Mouse (Mus musculus) midbrain, embryonic 16.5 days (tissue): ENCODE results near the gene Megf6. TPM values are rescaled to one million over a fixed set of nuclear protein-coding genes. Genes with fewer than 3 reads are reported as not detected.

Experiments used
- ATAC-seq: fragments of 200-750 bp; cut with Nextera tagmentation; 2 replicates; pipeline ENCODE4 v1.8.0; 2017; ENCODE audit warnings: moderate TSS enrichment
- H3K27ac ChIP-seq: fragments of 300-500 bp; sonication (generic); 2 replicates; pipeline ENCODE4 v1.5.1; 2014; ENCODE audit warnings: mild to moderate bottlenecking, low read length, mixed read lengths
- H3K27me3 ChIP-seq: fragments of 300-500 bp; sonication (generic); 2 replicates; pipeline ENCODE4 v1.6.1; 2014; ENCODE audit warnings: low read depth, low read length, mixed read lengths; ENCODE audit not compliant: control insufficient read depth, insufficient read depth
- H3K36me3 ChIP-seq: fragments of 300-500 bp; sonication (generic); 2 replicates; pipeline ENCODE4 v1.6.1; 2014; ENCODE audit warnings: mild to moderate bottlenecking, low read length, moderate library complexity, mixed read lengths; ENCODE audit not compliant: control insufficient read depth, insufficient read depth
- H3K4me1 ChIP-seq: fragments of 300-500 bp; sonication (generic); 2 replicates; pipeline ENCODE4 v1.6.1; 2014; ENCODE audit warnings: mild to moderate bottlenecking, low read length, mixed read lengths; ENCODE audit not compliant: control insufficient read depth, insufficient read depth
- H3K4me2 ChIP-seq: fragments of 300-500 bp; sonication (generic); 2 replicates; pipeline ENCODE4 v1.6.1; 2014; ENCODE audit warnings: mild to moderate bottlenecking, low read length, mixed read lengths
- H3K4me3 ChIP-seq: fragments of 300-500 bp; sonication (generic); 2 replicates; pipeline ENCODE4 v1.5.1; 2014; ENCODE audit warnings: low read depth, mild to moderate bottlenecking, low read length, moderate library complexity, mixed read lengths
- H3K9ac ChIP-seq: fragments of 300-500 bp; sonication (generic); 2 replicates; pipeline ENCODE4 v1.6.1; 2014; ENCODE audit warnings: low read depth, low read length, mixed read lengths
- H3K9me3 ChIP-seq: fragments of 300-500 bp; sonication (generic); replicated peaks from 2 replicates; pipeline ENCODE4 v1.6.1; 2014; ENCODE audit warnings: mild to moderate bottlenecking, low read length, mixed read lengths; ENCODE audit not compliant: control insufficient read depth, poor library complexity, severe bottlenecking
- WGBS: fragments of 180-500 bp; shearing (Covaris S2); extraction: QIAGEN DNeasy Blood & Tissue Kit; methylation state at CpG from one replicate; pipeline ENCODE4 v1.1.7; 2014; 5-methylcytosine and 5-hydroxymethylcytosine counted together
- polyA plus RNA-seq: library from polyadenylated mRNA; unstranded; fragments of >200 nt; fragmentation: Nextera tagmentation; extraction: Ambion mirVana; gene quantifications from 2 replicates; pipeline ENCODE4 v1.2.1, GENCODE M21; 2015

Megf6 gene
- polyA plus RNA-seq, 1 experiment from 2014 or later: 10.6 TPM

DNA sequence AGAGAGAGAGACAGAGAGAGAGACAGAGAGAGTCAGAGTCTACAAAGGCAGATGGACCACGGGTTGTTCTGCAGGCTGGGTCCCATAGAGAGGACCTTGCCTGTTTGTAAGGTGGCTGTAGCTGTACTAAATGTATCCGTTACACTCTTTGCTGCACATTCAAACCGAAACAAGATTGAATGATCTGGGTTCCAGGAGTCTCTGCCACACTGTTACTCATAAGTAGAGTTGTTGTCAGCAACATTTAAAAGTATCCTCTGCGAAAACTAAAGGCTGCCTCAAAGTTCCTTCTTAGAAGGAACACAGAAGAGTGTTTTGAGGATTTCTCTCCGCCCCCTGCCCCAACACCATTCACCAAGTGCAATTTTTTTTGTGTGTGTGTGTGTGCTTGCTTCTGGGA, 33.4 kb upstream of the Megf6 start:
- Histone ChIP-seq H3K4me3 (no peak overlapping the region), H3K9ac (no peak overlapping the region), H3K27ac (no peak overlapping the region), H3K27me3 (peaks cover 43% of the 10 kb centered on the region), H3K4me2 (no peak overlapping the region), H3K36me3 (no peaks in the 10 kb centered on the region), H3K9me3 (no peaks in the 10 kb centered on the region), H3K4me1 (peaks cover 21% of the 10 kb centered on the region)
- ATAC-seq: no peak
- WGBS: 75% methylated on average over 5 of the region's 5 CpGs

DNA sequence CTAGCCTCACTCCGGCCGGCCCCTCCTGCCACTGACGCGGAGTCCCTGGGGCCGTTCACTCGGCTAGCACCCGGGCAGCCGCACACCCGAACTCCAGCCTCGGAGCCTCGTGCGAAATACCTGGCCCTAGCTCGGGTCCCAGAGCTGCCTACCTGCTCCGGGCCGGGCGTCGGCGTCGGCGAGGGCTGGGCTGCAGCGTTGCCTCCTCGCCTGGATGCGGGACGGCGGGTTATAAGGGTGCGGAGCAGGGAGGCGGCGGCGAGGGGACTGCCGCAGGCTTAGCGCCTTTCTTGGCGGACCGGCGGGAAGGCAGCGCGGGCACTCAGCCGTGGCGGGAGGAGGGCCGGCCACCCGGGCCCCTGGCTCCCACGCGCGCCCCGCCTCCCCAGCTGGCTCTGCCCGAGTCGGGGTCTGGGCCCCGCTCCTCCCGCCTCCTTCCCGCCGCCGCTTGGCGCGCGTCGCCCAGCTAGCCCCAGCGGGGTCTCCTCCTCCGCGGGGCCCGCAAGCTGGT, 30.8 kb upstream of the Megf6 start:
- Histone ChIP-seq H3K4me2 (peak overlapping the region; percentile 68), H3K27ac (no peak overlapping the region), H3K9me3 (no peaks in the 10 kb centered on the region), H3K9ac (peak overlapping the region; percentile 56), H3K4me3 (peak overlapping the region; percentile 45), H3K27me3 (peaks cover 42% of the 10 kb centered on the region), H3K4me1 (peaks cover 29% of the 10 kb centered on the region), H3K36me3 (no peaks in the 10 kb centered on the region)
- whole genome bisulfite sequencing: under 1% methylated on average over 54 of the region's 59 CpGs
- no peak for ATAC-seq

DNA sequence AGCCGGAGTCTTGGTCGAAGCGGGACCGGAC, 30.5 kb upstream of the Megf6 start, which contains the start of gene Trp73:
Gene Trp73 (minus strand): TSS at position 27 of the 31 bp plus-strand sequence.
- 4% methylated on average over 4 of the region's 4 CpGs for WGBS
- ATAC-seq: no peak
- Histone ChIP-seq H3K9ac (peak within 1 kb of the TSS; percentile 56), H3K4me2 (peak within 1 kb of the TSS; percentile 68), H3K27ac (no peak within 1 kb of the TSS), H3K4me1 (peaks cover 29% of the 10 kb centered on the region), H3K27me3 (peaks cover 39% of the 10 kb centered on the region), H3K9me3 (no peaks in the 10 kb centered on the region), H3K36me3 (no peaks in the 10 kb centered on the region), H3K4me3 (peak within 1 kb of the TSS; percentile 45)

DNA sequence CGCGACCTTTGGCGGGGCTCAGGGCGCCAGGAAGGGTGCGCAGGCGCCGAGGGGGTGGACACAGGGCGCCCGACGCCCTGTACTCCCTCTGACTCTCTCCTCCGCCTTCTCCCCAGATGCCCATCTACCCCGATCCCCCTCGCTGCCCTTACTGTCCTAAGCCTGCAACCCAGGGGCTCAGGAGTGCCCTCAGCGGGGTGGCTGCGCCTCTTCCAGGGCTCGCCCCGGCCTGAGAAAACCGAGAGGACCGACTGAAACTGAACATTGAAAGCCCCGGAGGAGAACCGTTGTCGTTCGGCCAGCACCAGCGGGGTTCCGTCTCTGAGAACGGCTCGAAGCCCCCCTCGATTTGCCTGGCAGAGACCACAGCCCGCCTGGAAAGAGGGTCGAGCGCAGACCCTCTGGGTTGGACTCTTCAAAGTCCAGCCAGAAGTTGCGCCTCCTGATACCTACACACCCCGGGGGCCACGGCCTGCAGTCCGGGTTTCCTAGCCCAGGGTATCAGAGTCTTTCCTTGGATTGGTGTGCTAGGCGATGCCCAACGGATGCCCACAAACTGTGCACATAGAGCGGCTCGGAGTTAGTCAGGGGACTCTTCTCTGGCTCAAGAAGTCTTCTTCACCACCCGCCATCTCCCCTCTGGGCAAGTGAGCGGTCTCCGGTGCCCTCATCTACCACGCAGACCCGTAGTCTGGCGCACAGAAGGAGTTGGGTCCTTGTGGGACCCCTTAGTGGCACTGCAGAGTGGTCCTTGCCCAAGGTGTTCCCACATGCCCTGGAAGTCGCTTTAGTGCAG, 30.1 kb upstream of the Megf6 start:
- Histone ChIP-seq H3K4me3 (peak overlapping the region; percentile 45), H3K36me3 (no peaks in the 10 kb centered on the region), H3K4me2 (peak overlapping the region; percentile 68)

DNA sequence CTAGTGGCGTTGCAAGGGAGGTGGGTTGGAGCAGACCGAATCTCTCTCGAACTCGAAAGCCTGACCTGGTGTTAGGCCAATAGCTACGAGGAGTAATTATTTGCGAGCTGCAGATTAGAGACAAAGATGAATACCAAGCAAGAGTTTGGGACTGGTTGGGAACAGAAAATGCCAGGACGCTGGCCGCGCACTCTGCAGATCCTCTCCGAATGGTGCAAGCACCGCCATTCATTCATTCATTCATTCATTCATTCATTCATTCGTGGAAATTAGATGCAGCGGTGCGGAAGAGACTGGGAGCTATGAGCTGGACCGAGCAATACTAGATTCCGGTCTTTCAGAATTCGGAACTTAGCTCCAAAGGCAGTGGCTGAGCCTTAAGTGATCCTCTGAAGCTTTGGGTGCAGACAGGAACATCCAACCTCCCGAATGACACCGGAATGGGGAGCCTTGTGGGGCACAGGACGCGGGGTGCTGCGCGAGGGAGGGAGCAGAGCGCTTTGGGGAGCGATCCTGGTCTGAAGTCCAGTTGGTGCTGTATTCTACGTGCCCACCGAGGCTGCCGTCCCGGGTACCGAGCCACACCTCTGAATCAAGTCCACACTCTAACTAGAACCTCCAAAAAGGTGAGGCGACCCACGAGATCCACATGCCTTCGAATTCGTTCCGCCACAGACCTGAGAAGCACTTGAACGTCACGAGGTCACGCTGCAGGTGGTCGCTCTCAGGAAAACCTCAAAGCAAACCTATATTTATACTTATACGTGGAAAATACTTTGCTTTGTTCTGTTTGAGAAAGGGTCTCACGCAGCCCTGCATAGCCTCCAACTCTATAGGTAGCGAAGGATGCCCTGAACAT, 29.3 kb upstream of the Megf6 start:
- Histone ChIP-seq H3K4me3 (no peak overlapping the region), H3K36me3 (0 out of 2 replicates have a peak, but pooled peaks cover 2% of the 10 kb centered on the region), H3K9ac (no peak overlapping the region), H3K27ac (no peak overlapping the region), H3K4me2 (peak overlapping the region; percentile 36), H3K9me3 (no peaks in the 10 kb centered on the region), H3K4me1 (peaks cover 29% of the 10 kb centered on the region), H3K27me3 (peaks cover 31% of the 10 kb centered on the region)
- 1% methylated on average over 42 of the region's 42 CpGs for WGBS
- ATAC-seq: no peak

More for the DNA sequence above, 30.1 kb upstream of the Megf6 start:
- ATAC-seq: no peak
- H3K9ac ChIP-seq: peak overlapping the region; percentile 56
- H3K27ac ChIP-seq: no peak overlapping the region
- H3K27me3 ChIP-seq: peaks cover 35% of the 10 kb centered on the region
- H3K9me3 ChIP-seq: no peaks in the 10 kb centered on the region
- H3K4me1 ChIP-seq: peaks cover 29% of the 10 kb centered on the region
- WGBS: 2% methylated on average over 45 of the region's 46 CpGs

DNA sequence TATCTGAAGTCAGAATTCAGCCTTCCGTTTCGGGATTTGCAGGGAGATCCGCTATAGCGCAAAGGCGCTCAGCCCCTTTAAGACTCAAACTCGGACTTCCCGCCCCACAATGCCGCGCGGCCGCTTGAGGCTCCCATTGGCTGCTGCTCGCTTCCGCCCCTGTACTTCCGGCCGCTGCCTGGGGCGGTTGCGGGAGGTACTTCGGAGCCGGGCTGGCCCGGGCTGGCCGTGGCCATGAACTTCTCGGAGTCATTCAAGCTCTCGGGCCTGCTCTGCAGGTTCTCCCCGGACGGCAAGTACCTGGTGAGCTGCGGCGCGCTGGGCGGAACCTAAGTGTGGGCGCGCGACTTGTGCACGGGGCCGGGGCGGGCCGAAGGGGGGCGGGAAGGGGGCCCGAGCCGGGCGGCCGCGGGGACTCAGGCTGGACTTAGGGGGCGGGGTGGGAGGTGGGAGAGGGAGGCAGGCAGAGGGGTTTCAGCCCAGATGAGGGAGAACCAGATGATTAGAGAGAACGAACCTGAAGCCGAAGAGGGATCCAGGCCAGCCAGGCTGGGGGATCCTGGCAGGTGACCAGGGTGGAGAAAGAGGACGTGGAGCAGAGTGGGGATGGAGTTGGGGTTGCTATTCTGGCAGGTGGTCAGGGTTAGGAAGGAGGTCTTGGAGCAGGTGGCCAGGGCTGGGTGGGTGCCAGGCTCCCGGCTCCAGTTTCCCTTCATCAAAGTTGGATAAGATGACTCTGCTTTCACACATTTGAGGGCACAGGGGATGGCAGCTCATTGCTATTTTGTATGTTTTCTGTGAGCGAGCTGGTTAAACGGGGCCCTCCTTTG, 28.1 kb upstream of the Megf6 start, which contains the start of gene Wrap73:
Gene Wrap73 (plus strand): TSS at position 162 of the 830 bp plus-strand sequence.
- ATAC-seq: peak; percentile 95
- no peaks in the 10 kb centered on the region for H3K9me3 ChIP-seq
- H3K4me1 ChIP-seq: peaks cover 29% of the 10 kb centered on the region
- H3K36me3 ChIP-seq: 0 out of 2 replicates have a peak, but pooled peaks cover 3% of the 10 kb centered on the region
- H3K4me3 ChIP-seq: peak within 1 kb of the TSS; percentile 74
- 1% methylated on average over 43 of the region's 49 CpGs for WGBS
- peak within 1 kb of the TSS; percentile 85 for H3K27ac ChIP-seq
- peaks cover 21% of the 10 kb centered on the region for H3K27me3 ChIP-seq
- peak within 1 kb of the TSS; percentile 97 for H3K4me2 ChIP-seq
- peak within 1 kb of the TSS; percentile 84 for H3K9ac ChIP-seq

DNA sequence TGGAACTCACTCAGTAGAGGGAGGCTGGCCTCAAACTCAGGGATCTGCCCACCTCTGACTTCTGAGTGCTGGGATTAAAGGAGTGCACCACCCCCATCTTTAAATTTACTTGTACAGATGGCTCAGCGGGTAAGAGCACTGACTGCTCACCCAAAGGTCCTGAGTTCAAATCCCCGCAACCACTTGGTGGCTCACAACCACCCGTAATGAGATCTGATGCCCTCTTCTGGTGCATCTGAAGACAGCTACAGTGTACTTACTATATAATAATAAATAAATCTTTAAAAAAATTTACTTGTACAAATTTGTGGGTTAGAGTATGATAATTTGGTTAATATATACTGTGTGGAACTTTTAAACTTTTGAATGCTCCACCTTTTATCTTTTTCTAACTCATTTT, 25.8 kb upstream of the Megf6 start:
- Histone ChIP-seq H3K27ac (no peak overlapping the region), H3K27me3 (peaks cover 4% of the 10 kb centered on the region), H3K9me3 (no peaks in the 10 kb centered on the region), H3K4me3 (no peak overlapping the region), H3K36me3 (peaks cover 10% of the 10 kb centered on the region; the same call in 1 of the 2 replicates), H3K4me1 (peaks cover 25% of the 10 kb centered on the region), H3K9ac (no peak overlapping the region), H3K4me2 (no peak overlapping the region)
- no peak for ATAC-seq
- 86% methylated on average over 3 of the region's 3 CpGs for WGBS

DNA sequence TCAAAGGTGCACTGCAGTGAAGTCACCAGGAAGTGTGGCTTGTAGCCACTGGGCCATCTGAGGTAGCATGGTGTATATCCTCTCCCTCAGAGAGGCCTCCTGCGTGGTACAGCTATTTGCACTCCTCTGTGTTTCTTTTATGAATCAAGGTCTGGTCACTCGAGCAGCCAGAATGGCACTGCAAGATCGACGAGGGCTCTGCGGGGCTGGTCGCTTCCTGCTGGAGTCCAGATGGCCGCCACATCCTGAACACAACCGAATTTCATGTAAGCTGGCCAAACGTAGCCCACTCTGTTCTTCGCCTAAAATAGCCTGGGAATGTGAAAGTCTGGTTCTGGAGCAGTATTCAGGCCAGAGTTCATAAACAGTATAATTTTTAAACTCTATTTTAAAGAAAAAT, 24.2 kb upstream of the Megf6 start:
- Histone ChIP-seq H3K4me1 (peaks cover 14% of the 10 kb centered on the region), H3K27ac (no peak overlapping the region), H3K27me3 (no peaks in the 10 kb centered on the region), H3K9ac (no peak overlapping the region), H3K4me3 (no peak overlapping the region), H3K9me3 (no peaks in the 10 kb centered on the region), H3K4me2 (no peak overlapping the region), H3K36me3 (peaks cover 17% of the 10 kb centered on the region)
- ATAC-seq: no peak
- WGBS: 78% methylated on average over 10 of the region's 10 CpGs
